Mouse (Mus musculus) forebrain, embryonic 14.5 days (tissue): ENCODE results near the gene Tbc1d9. TPM values are rescaled to one million over a fixed set of nuclear protein-coding genes. Genes with fewer than 3 reads are reported as not detected.

Source experiments
- ATAC-seq: fragments of 200-750 bp; cut with Nextera tagmentation; 2 replicates; pipeline ENCODE4 v1.8.0; 2017; ENCODE audit warnings: mild to moderate bottlenecking, moderate library complexity
- DNase-seq: peaks from one replicate; pipeline ENCODE4 v3.0.0-alpha.2; 2015; ENCODE audit warnings: low spot score
- H3K27ac ChIP-seq: fragments of 300-500 bp; sonication (generic); 2 replicates; pipeline ENCODE4 v1.5.1; 2014; ENCODE audit warnings: low read depth, mild to moderate bottlenecking, control low read depth, low read length, moderate library complexity
- H3K27me3 ChIP-seq: fragments of 300-500 bp; sonication (generic); replicated peaks from 2 replicates; pipeline ENCODE4 v1.6.1; 2014; ENCODE audit warnings: low read length, control low read depth, mixed read lengths; ENCODE audit not compliant: control insufficient read depth, insufficient read depth
- H3K36me3 ChIP-seq: fragments of 300-500 bp; sonication (generic); 2 replicates; pipeline ENCODE4 v1.6.1; 2014; ENCODE audit warnings: low read length, control low read depth; ENCODE audit not compliant: control insufficient read depth, insufficient read depth
- H3K4me1 ChIP-seq: fragments of 300-500 bp; sonication (generic); 2 replicates; pipeline ENCODE4 v1.6.1; 2014; ENCODE audit warnings: antibody characterized with exemption, low read length, control low read depth; ENCODE audit not compliant: control insufficient read depth, insufficient read depth
- H3K4me2 ChIP-seq: fragments of 300-500 bp; sonication (generic); 2 replicates; pipeline ENCODE4 v1.6.1; 2014; ENCODE audit warnings: mild to moderate bottlenecking, control low read depth, low read length
- H3K4me3 ChIP-seq: fragments of 300-500 bp; sonication (generic); 2 replicates; pipeline ENCODE4 v1.5.1; 2014; ENCODE audit warnings: low read depth, low read length, control low read depth
- H3K9ac ChIP-seq: fragments of 300-500 bp; sonication (generic); 2 replicates; pipeline ENCODE4 v1.6.1; 2014; ENCODE audit warnings: mild to moderate bottlenecking, low read length, control low read depth, moderate library complexity
- H3K9me3 ChIP-seq: fragments of 300-500 bp; sonication (generic); replicated peaks from 2 replicates; pipeline ENCODE4 v1.6.1; 2016; ENCODE audit warnings: low read length, control low read depth, mixed read lengths; ENCODE audit not compliant: control insufficient read depth
- WGBS: fragments of 180-500 bp; shearing (Covaris S2); extraction: QIAGEN DNeasy Blood & Tissue Kit; methylation state at CpG from one replicate; pipeline ENCODE4 v1.1.7; 2014; 5-methylcytosine and 5-hydroxymethylcytosine counted together
- polyA plus RNA-seq: library from polyadenylated mRNA; unstranded; fragments of >200 nt; fragmentation: Nextera tagmentation; extraction: Ambion mirVana; gene quantifications from 2 replicates; pipeline ENCODE4 v1.2.1, GENCODE M21; 2014

Tbc1d9 gene
- polyA plus RNA-seq, 1 experiment from 2014 or later = 16.6 TPM

- H3K36me3 ChIP-seq = no peaks in the 10 kb centered on the region
- H3K27me3 ChIP-seq = no peaks in the 10 kb centered on the region
- H3K9ac ChIP-seq = no peak overlapping the region
- H3K4me2 ChIP-seq = no peak overlapping the region
- H3K4me3 ChIP-seq = no peak overlapping the region
- DNase-seq (peak; percentile 58), ATAC-seq (peak; percentile 81)
- H3K27ac ChIP-seq = peak overlapping the region; percentile 68
- 83% methylated on average over 10 of the region's 10 CpGs for WGBS
- H3K4me1 ChIP-seq = peaks cover under 1% of the 10 kb centered on the region; the same call in 1 of the 2 replicates
- no peaks in the 10 kb centered on the region for H3K9me3 ChIP-seq
Measured at GRCm38 (mm10) chr8:83187363-83187962, 22.3 kb downstream of the Tbc1d9 start.

DNA sequence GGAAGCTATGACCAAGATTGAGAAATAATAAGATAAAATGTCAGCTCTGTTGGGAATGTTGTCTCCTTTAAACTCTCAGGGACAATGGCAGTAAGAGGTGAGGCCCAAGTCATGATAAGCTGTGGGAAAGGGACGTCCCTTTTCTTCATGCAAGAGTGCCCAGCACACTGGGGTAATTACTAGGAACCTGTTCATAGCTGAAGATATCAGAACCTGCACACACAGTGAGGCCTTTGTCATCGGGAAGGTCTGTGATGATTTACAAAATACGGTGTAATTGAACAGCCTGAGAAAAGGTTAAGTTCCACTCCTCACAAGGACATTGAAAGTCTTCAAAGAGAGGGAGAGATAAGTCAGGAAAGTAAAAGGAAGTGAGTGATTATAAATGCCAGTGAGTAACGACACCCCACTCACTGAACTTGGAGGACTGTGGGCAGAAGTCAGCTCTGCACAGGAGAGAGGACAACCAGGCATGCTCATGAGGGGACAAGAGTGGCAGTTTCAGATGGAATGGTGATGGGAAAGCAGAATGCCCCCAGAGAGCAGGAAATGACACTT, 24.5 kb downstream of the Tbc1d9 start:
- Histone ChIP-seq H3K9me3 (no peaks in the 10 kb centered on the region), H3K4me1 (no peaks in the 10 kb centered on the region), H3K27me3 (no peaks in the 10 kb centered on the region), H3K36me3 (no peaks in the 10 kb centered on the region), H3K27ac (no peak overlapping the region), H3K4me2 (no peak overlapping the region), H3K4me3 (no peak overlapping the region), H3K9ac (no peak overlapping the region)
- DNase-seq (no peak), ATAC-seq (no peak)
- WGBS = 69% methylated on average over 4 of the region's 4 CpGs

GRCm38 (mm10) chr8:83196088-83196487, 30.9 kb downstream of the Tbc1d9 start:
- Histone ChIP-seq H3K9me3 (no peaks in the 10 kb centered on the region), H3K27me3 (no peaks in the 10 kb centered on the region), H3K36me3 (no peaks in the 10 kb centered on the region), H3K4me1 (peaks cover 7% of the 10 kb centered on the region), H3K27ac (no peak overlapping the region), H3K9ac (no peak overlapping the region), H3K4me2 (no peak overlapping the region), H3K4me3 (no peak overlapping the region)
- WGBS = 36% methylated on average over 6 of the region's 6 CpGs
- DNase-seq = peak; percentile 34
- ATAC-seq = no peak

GRCm38 (mm10) chr8:83199715-83200114, 34.6 kb downstream of the Tbc1d9 start:
- DNase-seq = no peak
- Histone ChIP-seq H3K9ac (no peak overlapping the region), H3K4me3 (no peak overlapping the region), H3K36me3 (no peaks in the 10 kb centered on the region), H3K27ac (no peak overlapping the region), H3K27me3 (no peaks in the 10 kb centered on the region), H3K4me1 (peaks cover 7% of the 10 kb centered on the region), H3K9me3 (no peaks in the 10 kb centered on the region), H3K4me2 (no peak overlapping the region)
- WGBS = 64% methylated on average over 8 of the region's 8 CpGs
- no peak for ATAC-seq

GRCm38 (mm10) chr8:83200191-83201177, 35.3 kb downstream of the Tbc1d9 start:
- Histone ChIP-seq H3K36me3 (no peaks in the 10 kb centered on the region), H3K27ac (no peak overlapping the region), H3K4me2 (no peak overlapping the region), H3K27me3 (no peaks in the 10 kb centered on the region), H3K4me1 (peaks cover 7% of the 10 kb centered on the region), H3K9me3 (no peaks in the 10 kb centered on the region), H3K9ac (no peak overlapping the region), H3K4me3 (no peak overlapping the region)
- DNase-seq (peak; percentile 54), ATAC-seq (0 out of 2 replicates have a peak, but pooled peaks have one; percentile 16)
- WGBS = 86% methylated on average over 16 of the region's 16 CpGs

DNA sequence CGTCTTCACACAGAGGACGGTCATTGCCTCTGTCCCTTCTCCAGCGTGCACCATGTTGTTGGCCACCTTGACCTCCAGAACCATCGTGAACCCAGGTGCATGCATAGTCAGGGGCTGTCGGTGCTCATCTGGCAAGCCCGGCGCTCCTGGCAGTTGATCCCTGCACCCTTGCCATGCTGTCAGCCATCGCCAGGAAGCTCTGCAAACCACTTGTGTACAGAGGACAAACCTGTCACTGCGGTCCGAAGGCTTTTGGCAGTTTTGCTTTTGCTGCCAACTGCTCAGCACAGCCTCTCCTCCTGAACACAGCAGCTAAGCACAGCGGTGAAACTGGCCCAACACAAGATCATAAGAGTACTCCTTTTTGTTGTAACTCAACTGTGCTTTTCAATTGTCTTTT, 37.8 kb downstream of the Tbc1d9 start:
- Histone ChIP-seq H3K4me2 (no peak overlapping the region), H3K4me3 (no peak overlapping the region), H3K36me3 (no peaks in the 10 kb centered on the region), H3K27ac (no peak overlapping the region), H3K9me3 (no peaks in the 10 kb centered on the region), H3K27me3 (no peaks in the 10 kb centered on the region), H3K4me1 (peaks cover 3% of the 10 kb centered on the region), H3K9ac (no peak overlapping the region)
- ATAC-seq (no peak), DNase-seq (no peak)
- 91% methylated on average over 11 of the region's 11 CpGs for WGBS

- Histone ChIP-seq H3K4me3 (no peak overlapping the region), H3K36me3 (peaks cover 3% of the 10 kb centered on the region; the same call in 1 of the 2 replicates), H3K9ac (no peak overlapping the region), H3K9me3 (no peaks in the 10 kb centered on the region), H3K4me1 (no peaks in the 10 kb centered on the region; the same call in 1 of the 2 replicates), H3K27me3 (no peaks in the 10 kb centered on the region), H3K27ac (no peak overlapping the region; the same call in 1 of the 2 replicates), H3K4me2 (no peak overlapping the region)
- DNase-seq (peak; percentile 50), ATAC-seq (no peak)
- WGBS = 75% methylated on average over 7 of the region's 7 CpGs
Measured at GRCm38 (mm10) chr8:83205907-83206306, 40.8 kb downstream of the Tbc1d9 start.

DNA sequence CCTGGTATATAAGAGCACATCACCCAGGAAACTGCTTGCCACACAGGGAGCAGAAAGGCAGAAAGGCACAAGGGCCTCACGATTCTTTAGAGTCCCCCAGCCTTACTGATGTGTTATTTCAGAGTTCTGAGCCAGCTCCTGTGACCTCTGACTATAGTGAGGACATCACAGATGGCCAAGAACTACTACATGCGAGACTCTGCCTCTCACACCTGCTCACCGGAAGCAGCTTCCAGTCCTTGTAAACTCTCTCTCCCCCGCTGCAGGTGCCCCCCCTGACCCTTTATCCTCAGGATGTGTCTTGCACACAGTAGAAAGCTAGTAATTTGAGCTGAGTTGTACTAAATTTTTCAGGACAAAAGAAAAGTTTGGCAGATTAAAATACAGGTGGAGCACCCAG, 44.4 kb downstream of the Tbc1d9 start:
- 70% methylated on average over 4 of the region's 4 CpGs for WGBS
- no peak overlapping the region for H3K4me2 ChIP-seq
- H3K4me3 ChIP-seq = no peak overlapping the region
- ATAC-seq (no peak), DNase-seq (no peak)
- no peak overlapping the region for H3K9ac ChIP-seq
- no peaks in the 10 kb centered on the region for H3K4me1 ChIP-seq
- no peaks in the 10 kb centered on the region for H3K27me3 ChIP-seq
- H3K9me3 ChIP-seq = no peaks in the 10 kb centered on the region
- H3K27ac ChIP-seq = no peak overlapping the region
- H3K36me3 ChIP-seq = peaks cover 8% of the 10 kb centered on the region; the same call in 1 of the 2 replicates
